Mouse (Mus musculus) heart, postnatal 0 days (tissue): Measurements from ENCODE around the gene Akap12.
A peak's percentile ranks its signal among the peaks of the same experiment; 100 is the strongest.

Experiments
- CTCF ChIP-seq: IDR thresholded peaks from 2 replicates; pipeline ENCODE4 v1.5.1; 2016; ENCODE audit warnings: antibody characterized with exemption, control low read depth, low read depth
- EP300 ChIP-seq: IDR thresholded peaks from 2 replicates; pipeline ENCODE4 v1.6.1; 2016; ENCODE audit warnings: antibody characterized with exemption, low read depth

GRCm38 (mm10) chr10:4372011-4372410 lies 105.8 kb downstream of the Akap12 start:
- peak; percentile 66 for TF ChIP-seq CTCF
- no peak for TF ChIP-seq EP300
